Mouse (Mus musculus): ENCODE results near the gene Hmgcs2.

The Hmgcs2 gene

DNA sequence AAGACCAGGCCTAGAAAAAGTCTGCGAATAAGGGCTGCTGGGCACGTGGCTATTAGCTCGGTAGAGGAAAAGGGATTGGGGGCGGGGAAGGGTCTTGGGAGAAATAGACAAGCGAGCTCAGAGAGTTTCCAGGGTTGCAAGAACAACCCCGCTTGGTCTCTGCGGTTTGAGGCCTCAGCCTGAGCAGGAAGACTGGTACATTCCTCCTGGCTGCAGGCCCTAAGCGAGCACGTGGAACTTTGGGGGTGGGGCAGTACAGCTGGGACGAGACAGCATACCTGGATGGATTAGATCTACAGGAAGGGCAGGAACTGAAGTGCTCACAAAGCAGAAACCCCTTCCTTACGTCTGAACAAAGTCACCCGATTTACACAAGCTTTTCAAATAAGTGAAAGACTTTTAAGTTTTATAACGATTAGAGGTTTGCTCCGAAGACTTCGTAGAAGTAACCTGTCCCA, 58.4 kb downstream of the Hmgcs2 start:
- DNase-seq (ENCODE audit: low read depth, low spot score), result no peak

DNA sequence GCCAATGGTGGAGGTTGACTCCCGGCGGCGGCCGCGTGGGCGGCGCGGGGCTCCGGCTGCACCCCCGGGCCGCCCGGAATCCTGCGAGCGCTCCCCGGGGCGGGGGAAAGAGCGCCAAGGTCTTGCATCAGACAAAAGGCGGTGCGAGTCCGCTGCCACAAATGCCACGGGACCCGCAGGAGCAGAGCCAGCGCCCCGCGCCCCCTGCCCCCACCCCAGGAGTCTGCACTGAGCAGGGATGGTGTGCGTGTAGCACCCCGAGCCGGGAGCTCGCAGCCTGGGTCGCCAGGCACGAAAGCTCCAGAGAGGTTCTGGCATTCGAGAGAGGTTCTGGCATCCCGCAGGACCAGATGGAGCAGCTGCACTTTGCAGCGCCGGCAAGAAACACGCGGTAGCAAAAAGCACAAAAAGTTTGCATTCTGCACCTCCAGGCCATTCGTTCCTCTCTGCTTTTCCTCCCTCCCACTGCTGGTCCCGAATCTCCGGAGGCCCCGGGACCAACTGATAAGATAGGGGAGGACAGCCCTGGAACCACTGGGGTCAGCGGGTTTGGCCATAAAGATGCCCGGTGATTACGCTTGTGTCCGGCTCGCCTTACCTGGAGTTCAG, 59.0 kb downstream of the Hmgcs2 start:
- no peak for DNase-seq (ENCODE audit: low read depth, low spot score)

DNA sequence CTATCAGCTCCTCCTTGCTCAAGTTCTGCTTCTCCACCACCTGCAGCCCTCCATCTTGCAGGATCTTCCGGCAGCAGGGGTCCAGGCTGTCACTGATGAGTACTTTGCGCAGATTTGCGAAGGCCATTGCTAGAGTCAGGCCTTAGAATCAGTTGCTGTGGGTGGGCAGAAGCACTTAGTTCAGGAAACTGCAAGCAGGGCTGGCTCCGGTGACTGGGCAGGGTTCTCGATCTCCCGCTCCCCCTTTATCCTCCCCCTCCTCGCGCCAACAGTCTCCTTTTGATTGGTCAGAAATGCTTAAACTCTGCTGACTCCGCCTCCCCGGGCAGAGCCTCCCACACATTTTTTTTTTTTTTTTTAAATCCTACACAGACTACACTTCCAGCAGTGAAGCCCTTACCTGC, 59.5 kb downstream of the Hmgcs2 start, which contains the start of gene Phgdh:
Phgdh (minus strand) TSS at position 285 of the 404 bp plus-strand sequence.
- peak; percentile 31 for DNase-seq (ENCODE audit: low read depth, low spot score)

DNA sequence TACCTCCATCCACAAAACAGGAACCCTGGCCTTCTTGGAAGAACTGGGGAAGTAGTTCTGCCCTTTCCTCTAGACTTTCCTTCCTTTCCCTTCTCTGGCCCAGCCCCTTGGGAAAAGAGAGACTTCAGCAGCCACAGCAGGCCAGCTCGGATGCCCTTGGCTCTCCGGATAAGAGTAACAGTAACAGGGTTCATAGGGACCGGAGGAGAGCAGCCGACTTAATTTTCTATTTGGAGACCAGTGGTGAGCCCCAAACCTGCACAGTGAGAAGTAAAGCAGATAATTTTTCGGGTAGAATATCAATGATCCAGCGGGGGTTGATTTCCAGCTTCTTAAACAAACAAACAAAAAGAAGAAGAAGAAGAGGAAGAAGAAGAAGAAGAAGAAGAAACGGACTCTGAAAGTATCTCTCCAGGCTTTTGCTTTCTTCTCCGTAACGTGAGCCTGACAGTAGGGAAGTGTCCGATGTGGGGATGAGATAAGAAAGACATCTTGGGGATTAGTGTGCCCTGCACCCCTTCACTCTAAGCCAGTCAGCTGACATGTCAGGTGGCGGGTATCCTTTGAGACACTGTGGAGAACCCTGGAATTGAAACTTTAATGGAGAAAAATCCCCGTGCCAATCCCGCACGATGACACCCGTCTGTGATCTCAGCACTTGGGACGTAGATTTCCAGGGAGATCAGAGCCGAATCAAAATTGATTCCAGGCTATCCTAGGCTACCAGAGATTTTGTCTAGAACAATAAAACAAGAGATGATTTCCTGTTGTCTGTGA, 60.8 kb downstream of the Hmgcs2 start:
- DNase-seq (ENCODE audit: low read depth, low spot score), result no peak

DNA sequence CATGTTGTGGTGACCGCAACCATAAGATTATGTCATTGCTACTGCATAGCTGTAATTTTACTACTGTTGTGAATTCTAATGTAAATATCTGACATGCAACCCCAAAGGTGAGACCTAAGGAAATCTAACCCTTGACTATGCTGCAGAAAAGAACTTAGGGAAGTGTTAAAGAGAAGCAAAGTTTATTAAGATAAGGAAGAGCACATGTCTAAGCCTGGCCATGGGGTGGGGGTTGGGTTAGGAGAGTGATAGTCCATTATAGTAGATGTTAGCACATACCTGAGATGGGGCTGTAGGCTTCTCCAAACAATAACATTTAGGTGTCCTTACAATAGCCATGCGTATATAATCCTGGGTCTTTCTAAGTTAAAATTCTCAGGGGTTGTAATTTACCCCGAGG, 63.0 kb downstream of the Hmgcs2 start:
- no peak for DNase-seq (ENCODE audit: low read depth, low spot score)

DNA sequence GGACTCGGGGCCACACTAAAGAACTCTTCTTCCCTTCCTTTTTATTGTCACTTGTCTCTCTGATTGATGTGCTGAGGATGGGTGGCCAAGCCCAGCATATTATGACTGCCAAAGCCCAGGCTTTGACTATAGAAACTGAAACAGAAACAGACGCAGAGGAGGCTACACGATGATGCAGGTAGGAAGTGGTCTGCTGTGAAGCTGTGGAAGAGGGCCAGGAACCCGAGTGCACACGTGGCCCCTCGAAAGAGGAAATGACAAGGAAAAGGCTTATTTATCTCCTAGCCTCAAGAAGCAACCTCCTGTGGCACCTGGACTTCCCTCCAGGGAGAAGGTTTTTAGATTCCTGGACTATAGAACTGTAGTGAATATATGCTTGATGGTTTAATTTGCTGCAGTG, 67.9 kb downstream of the Hmgcs2 start:
- no peak for DNase-seq (ENCODE audit: low read depth, low spot score)

DNA sequence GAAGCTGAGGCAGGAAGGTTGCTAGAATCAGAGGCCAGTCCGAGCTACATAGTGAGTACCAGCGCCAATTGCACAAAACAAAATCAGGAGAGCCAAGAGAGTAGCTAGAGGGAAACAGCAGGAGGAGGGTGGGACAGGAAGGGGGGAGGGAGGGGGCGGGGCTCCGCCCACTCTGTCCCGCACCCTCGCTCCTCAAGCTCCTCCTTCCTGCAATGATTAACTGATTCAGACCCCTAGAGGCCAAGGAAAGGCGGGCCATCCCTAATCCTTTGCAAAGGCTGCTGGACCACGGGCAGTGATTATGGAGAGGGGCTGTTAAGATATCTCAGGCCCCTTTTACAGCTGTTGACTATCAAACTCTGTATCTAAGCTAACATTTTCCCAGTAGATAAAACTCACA, 68.5 kb downstream of the Hmgcs2 start:
- no peak for DNase-seq (ENCODE audit: low read depth, low spot score)

DNA sequence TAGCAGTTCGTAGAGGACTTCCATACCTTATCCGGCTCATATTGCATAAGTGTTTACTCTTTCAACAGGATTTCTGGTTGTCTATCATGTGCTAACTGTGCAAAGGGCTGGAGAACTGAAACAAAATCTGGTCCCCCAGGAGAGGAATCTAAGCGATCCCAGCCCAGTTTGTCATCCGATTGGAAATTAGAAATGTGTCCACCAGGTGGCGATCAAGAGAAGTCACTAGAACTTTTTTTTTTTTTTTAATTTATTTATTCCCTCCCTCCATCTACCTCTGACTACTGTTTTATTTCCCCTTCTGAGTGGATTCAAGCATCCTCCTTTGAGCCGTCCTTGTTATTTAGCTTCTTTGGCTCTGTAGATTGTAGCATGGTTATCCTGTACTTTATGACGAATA, 73.7 kb downstream of the Hmgcs2 start:
- no peak for DNase-seq (ENCODE audit: low read depth, low spot score)

DNA sequence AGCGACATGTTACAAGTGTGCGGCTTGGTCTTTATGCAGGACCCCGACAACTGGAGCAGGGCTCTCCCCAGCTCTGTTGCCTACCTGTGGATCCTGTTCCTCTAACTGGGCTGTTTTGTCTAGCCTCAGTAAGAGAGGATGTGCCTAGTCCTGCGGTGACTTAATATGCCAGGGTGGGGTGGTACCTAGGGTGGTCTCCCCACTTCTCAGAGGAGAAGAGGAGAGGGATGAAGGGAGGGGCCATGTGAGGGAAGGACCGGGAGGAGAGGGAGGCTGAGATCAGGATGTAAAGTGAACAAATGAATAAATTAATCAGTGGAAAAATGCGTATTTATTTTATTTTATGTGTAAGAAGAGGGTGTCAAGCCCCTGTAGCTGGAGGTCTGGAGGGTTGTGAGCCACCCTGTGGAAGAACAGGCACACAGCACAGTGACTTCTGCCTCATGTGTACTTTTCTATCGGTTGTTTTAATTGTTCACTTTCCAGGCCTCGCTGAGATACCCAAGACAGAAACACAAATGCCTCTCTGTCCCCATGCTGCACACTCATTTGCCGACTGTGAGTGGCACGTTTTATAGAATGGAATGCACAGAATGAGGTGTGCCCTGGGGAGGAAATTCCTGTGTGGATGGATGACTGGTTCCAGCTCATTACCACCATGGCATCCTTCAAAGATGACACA, 75.2 kb downstream of the Hmgcs2 start:
- DNase-seq (ENCODE audit: low read depth, low spot score), result no peak

DNA sequence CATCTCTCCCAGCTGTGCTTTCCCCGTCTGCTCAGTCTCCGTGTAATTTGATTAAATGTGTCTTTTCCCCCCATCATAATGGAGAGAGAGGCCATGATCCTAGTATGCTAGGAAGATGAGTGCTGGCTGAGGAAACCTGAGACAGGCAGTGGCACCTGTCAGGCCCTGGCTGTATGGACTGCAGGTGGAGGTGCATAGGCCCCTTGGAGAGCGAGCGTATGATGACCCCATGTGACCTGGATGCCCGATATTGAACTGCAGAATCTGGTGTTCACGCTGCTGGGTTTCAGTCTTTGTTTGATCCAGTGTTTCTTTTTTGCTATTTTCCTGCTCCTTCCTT, 75.8 kb downstream of the Hmgcs2 start:
- no peak for DNase-seq (ENCODE audit: low read depth, low spot score)

DNA sequence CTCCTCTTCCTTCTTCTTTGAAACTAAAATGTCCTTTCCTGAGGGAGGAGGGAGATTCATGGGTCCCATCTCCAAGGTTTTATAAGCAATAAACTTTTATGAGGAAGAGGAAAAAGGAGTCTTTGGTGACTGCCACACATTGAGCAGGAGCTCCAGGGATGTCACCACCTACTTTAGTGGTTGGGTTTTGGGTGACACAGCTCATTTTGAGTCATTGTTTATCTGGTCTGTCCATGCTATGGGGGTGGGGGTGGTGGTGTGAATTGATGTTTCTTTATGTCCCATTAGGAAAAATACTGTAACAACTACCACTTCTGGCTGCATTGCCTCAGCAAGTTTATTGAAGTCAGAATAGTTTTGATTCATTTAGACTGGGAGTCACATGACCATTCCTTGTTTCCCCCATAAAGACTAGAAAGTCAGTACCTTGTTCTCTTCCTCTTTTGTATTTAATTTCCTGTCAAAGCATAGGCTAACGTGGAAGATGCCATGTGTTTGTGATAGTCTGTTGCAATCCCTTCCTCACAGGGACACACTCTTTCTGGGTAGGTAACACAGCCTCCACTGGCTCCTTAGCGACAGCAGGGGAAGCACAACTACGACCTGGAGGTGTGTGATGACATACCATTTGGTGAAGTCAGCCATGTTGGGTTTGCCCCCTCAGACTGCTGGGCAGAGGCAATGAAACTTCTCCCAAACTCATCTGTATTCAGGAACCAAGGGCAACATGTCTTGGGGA, 76.6 kb downstream of the Hmgcs2 start:
- DNase-seq (ENCODE audit: low read depth, low spot score), result no peak

Data from telencephalon, adult 2 months (tissue).